Mouse (Mus musculus) heart, postnatal 14 days (tissue): ENCODE measurements around the gene Pex26. TPM values are rescaled to one million over a fixed set of nuclear protein-coding genes. Genes with fewer than 3 reads are reported as not detected.

ENCODE experiments used
- DNase-seq, 2 experiments: peaks; one replicate each; pipeline ENCODE4 v3.0.0; 2021 to 2022
- intact Hi-C: fragments of 180-260 bp; cut with DNase I; formaldehyde crosslinking; loops from one replicate; pipeline ENCODE4 v1.15.1; 2025
- total RNA-seq, 2 experiments: library from RNA; stranded (reverse); gene quantifications; 2 replicates each; pipeline ENCODE4 v1.2.3; 2021

The Pex26 gene
- total RNA-seq, 2 experiments from 2014 or later = 8.1 to 8.4 TPM

DNA sequence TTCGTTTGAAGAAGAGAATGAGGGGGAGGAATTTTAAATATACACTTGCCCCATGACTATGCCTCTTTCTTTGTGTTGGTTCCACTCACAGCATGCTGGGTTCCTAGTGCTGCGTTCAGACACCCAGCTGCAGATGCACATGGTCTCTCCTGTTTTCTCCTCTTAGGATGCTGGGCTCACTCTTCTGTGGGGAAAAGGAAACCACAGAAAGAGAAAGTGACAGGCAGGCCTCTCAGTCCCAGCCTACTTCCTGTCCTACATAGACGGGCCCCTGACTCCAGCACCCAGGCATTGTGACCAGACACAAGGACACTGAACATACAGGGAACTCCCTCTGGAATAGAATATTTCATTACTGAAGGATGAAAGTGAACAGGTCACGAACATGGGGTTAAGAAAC is 42.6 kb downstream of the Pex26 start:
- intact Hi-C loops = no loop called here

GRCm38 (mm10) chr6:121226744-121227143 is 43.3 kb downstream of the Pex26 start:
- intact Hi-C loops = no loop called here

More for the DNA sequence above, 42.6 kb downstream of the Pex26 start:
- no peak for DNase-seq

DNA sequence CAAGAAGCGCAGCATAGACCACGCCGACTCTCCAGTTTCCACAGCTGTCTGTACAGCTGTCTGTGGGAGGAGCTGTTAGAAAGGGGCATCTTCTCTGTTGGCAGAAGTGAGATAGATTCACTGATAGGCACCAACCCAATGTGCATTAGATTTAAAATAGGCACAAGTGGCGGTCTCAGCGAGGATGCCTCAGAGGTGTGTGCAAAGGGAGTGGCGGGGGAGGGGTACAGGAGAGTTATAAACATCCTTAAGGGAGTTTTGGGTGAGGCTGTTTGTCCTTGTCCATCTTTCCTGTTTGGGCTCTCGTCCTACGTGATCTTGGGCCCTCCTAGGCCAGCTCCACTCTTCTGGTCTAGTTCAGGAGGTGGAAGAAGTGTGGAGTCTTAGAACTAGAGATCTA is 45.0 kb downstream of the Pex26 start:
- intact Hi-C loops = no loop called here
- no peak for DNase-seq

More at GRCm38 (mm10) chr6:121226744-121227143, 43.3 kb downstream of the Pex26 start:
- no peak for DNase-seq

- intact Hi-C loops = no loop called here
- DNase-seq = no peak
These were observed 49.2 kb downstream of the Pex26 start for GRCm38 (mm10) chr6:121232652-121233051.

DNA sequence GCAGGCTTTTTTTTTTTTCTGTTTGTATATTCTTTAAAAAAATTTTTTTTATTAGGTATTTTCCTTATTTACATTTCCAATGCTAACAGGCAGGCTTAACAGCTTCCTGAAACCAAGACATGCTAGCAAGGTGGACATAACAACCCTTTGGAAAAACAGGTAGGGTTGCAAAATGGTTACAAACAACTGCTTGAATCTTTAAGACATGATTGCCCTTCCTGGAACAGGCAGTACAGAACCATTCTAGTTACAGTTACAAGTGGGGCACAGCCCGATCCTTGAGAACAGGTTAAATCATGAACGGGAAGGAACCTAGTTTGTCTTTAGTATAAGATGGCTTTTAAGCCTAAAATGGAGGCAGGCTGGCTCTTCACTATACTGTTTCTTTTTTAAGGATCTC is 52.9 kb downstream of the Pex26 start:
- intact Hi-C loops = no loop called here
- no peak for DNase-seq

DNA sequence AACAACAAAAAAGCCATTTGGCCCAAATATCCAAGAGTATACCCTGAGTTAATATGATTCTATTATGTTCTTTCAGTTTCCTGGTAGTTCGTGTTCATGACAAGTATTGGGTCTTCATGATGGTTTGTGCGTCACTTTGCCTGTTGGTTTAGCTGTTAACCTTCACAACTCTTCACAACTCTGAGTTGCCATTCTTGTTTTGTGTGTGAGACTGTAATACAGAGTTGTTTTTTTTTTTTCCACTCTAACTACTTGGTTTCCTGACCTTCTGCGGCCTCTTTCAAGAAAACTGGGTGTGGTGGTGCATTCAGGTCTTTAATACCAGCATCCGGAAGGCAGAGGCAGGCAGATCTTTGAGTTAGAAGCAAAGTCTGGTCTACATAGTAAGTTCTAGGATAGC is 54.7 kb downstream of the Pex26 start:
- no peak for DNase-seq
- intact Hi-C loops = no loop called here

DNA sequence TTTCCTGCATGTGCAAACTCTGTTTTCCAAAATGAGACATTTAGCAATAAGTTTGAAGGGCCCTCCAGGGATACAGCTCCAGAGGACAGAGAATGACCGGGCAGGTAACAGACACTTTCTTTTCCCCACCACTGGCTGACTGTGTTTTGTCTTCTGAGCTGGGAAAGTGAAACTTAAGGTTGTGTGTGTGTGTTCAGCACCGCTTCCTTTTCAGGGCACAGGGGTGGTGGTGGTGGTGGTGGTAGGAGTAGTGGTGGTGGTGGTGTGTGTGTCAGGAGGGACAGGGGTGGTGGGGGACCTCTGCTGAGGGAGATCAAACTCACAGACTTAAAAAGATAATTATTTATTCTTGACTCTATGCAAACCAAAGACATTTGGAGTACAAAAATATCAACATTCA is 58.3 kb downstream of the Pex26 start:
- intact Hi-C loops = no loop called here
- no peak for DNase-seq

DNA sequence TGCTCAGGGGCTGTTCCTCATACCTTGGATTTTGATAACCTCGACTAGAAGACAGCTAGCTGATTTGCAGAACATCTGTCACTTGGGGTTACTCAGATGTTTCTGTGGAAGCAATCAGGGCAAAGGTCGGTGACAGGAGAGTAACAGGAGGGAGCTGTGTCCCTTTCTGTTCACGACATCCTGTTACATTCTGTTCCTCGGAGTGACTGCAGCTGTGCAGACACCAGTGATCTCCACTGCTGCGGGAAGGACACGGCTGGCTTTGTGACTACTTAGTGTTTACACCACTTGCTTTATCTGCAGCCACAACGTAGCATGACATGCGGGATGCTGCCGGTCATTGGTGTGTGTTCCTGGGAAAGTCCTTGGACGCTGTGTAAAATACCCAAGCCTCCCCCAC is 59.7 kb downstream of the Pex26 start:
- DNase-seq = no peak
- intact Hi-C loops = no loop called here

DNA sequence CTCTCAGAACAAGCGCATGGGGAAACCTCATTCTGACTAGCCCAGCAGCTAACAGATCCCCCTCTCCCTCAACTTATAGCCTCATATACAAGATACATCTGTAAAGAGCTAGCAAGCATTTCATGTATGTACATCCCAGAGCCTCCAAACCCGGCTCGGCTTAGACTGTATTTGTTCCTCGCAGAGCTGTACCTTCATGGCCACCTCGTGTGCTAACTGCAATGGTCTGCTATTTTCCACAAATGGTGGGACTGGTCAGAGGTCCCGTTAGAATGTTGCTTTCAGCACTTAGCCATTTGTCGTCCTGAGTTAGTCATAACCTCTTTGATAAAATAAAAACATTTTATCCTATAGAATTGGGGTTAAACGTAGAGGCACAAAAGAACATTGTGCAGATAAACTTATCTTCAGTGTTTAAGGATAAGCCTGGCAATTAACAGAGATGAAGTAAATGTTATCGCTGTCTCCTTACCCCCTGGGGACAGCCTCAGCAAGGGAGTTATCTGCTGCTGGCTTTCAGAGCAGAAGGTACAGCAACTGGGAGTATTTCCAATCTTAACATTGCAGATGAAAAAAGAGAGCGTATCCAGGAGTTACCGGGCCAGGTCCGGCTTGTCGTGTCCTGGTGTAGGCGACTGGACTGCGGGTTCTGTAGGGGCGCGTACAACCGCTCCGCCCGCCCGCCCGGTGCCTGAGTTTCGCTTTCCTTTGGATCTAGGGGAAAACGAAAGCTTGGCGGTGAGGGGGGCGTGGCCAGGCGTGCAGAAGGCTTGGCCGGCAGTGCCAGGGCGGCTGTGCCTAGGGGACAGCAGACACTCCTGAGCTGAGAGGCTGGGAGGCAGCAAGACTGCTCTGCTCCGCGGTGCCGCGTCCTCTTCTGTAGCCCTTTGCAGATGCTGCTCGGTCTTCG is 61.9 kb downstream of the Pex26 start, which contains the start of gene Usp18:
TSS of gene Usp18 (plus strand) at position 780 of the 910 bp plus-strand sequence.
- DNase-seq = peak; percentile 89 to 92
- intact Hi-C loops = no loop called here

DNA sequence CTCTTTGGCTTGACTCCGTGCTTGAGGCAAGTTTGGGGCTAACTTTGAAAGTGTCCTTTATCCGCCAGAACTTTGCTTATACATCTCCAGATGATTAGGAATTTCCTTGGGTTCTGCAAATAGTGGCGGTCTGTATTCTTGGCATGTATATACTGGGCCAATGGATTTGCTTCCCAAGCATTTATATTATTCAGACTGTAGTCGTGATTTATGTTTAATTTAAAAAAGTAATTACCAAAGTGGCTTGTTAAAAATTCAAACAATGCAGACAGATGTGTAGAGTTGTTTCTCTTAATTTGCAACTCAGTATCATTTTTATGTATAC is 62.5 kb downstream of the Pex26 start:
- DNase-seq = no peak
- intact Hi-C loops = no loop called here

Other genes with a start within 250 kb of the Pex26 start
- 100 to 1,000 TPM; 114 to 124 TPM for gene Mical3, start 52.7 kb upstream of the Pex26 start, total RNA-seq
- 100 to 1,000 TPM in 1 of 2 experiments, 10 to 100 TPM in 1; 78.5 to 115 TPM for gene Tuba8, start 27.0 kb downstream of the Pex26 start, total RNA-seq
- gene Usp18, start 62.2 kb downstream of the Pex26 start, total RNA-seq = 1 to 10 TPM in 1 of 2 experiments, under 1 TPM in 1; 0.86 to 1.0 TPM
- 1 to 10 TPM in 1 of 2 experiments, under 1 TPM in 1; 0.19 to 1.3 TPM for gene Slc6a13, start 116.6 kb downstream of the Pex26 start, total RNA-seq
- gene Slc6a12, start 159.4 kb downstream of the Pex26 start, total RNA-seq = not detected